Mouse (Mus musculus) liver, embryonic 14.5 days (tissue): ENCODE results near the gene Ccnt2. TPM values are rescaled to one million over a fixed set of nuclear protein-coding genes. Genes with fewer than 3 reads are reported as not detected.

Source experiments
- ATAC-seq: fragments of 200-750 bp; cut with Nextera tagmentation; 2 replicates; pipeline ENCODE4 v1.8.0; 2017; ENCODE audit warnings: moderate number of reproducible peaks, mild to moderate bottlenecking, moderate library complexity; ENCODE audit not compliant: insufficient read depth
- DNase-seq, 3 experiments: peaks; one replicate each; pipeline ENCODE4 v3.0.0-alpha.2; 2012 to 2013; ENCODE audit warnings: low read depth in 3 of 3, low spot score in 3 of 3
- H3K27ac ChIP-seq: fragments of 300-500 bp; sonication (generic); 2 replicates; pipeline ENCODE4 v1.5.1; 2014; ENCODE audit warnings: moderate library complexity, mild to moderate bottlenecking, control low read depth, inconsistent platforms
- H3K27me3 ChIP-seq: fragments of 300-500 bp; sonication (generic); 2 replicates; pipeline ENCODE4 v1.6.1; 2014; ENCODE audit warnings: mild to moderate bottlenecking, low read length, moderate library complexity; ENCODE audit not compliant: control insufficient read depth, insufficient read depth
- H3K36me3 ChIP-seq: fragments of 300-500 bp; sonication (generic); replicated peaks from 2 replicates; pipeline ENCODE4 v1.6.1; 2014; ENCODE audit warnings: low read depth; ENCODE audit not compliant: control insufficient read depth, insufficient read depth
- H3K4me1 ChIP-seq, 2 experiments: fragments of 200-500 bp in 1 of 2; fragments of 300-500 bp in 1 of 2; sonication (generic) in 1 of 2; replicated peaks; 2 replicates each; pipeline ENCODE4 v1.6.1; 2012 to 2014; ENCODE audit warnings: antibody characterized with exemption in 1 of 2, inconsistent platforms in 1 of 2, low read length in 1 of 2; ENCODE audit not compliant: control insufficient read depth in 2 of 2, insufficient read depth in 2 of 2
- H3K4me2 ChIP-seq: fragments of 300-500 bp; sonication (generic); 2 replicates; pipeline ENCODE4 v1.6.1; 2014; ENCODE audit warnings: low read depth, mild to moderate bottlenecking, control low read depth, moderate library complexity
- H3K4me3 ChIP-seq, 2 experiments: fragments of 200-500 bp in 1 of 2; fragments of 300-500 bp in 1 of 2; sonication (generic) in 1 of 2; 2 replicates each; pipeline ENCODE4 v1.5.1; 2012 to 2014; ENCODE audit warnings: low read depth in 2 of 2, low read length in 2 of 2, mild to moderate bottlenecking in 2 of 2, control low read depth in 1 of 2, inconsistent platforms in 1 of 2, moderate library complexity in 1 of 2; ENCODE audit not compliant: insufficient read depth in 1 of 2
- H3K9ac ChIP-seq: fragments of 300-500 bp; sonication (generic); replicated peaks from 2 replicates; pipeline ENCODE4 v1.6.1; 2014; ENCODE audit warnings: mild to moderate bottlenecking, control low read depth, moderate library complexity
- H3K9me3 ChIP-seq: fragments of 300-500 bp; sonication (generic); 2 replicates; pipeline ENCODE4 v1.6.1; 2016; ENCODE audit warnings: low read length, mixed read lengths; ENCODE audit not compliant: control insufficient read depth
- CTCF ChIP-seq: IDR thresholded peaks from 2 replicates; pipeline ENCODE4 v1.5.1; 2016; ENCODE audit warnings: antibody characterized with exemption, low read depth, control low read depth
- EP300 ChIP-seq: IDR thresholded peaks from 2 replicates; pipeline ENCODE4 v1.6.1; 2016; ENCODE audit warnings: antibody characterized with exemption, low read depth
- WGBS: fragments of 180-500 bp; shearing (Covaris S2); extraction: QIAGEN DNeasy Blood & Tissue Kit; methylation state at CpG from one replicate; pipeline ENCODE4 v1.1.7; 2014; ENCODE audit not compliant: insufficient replicate concordance; 5-methylcytosine and 5-hydroxymethylcytosine counted together
- polyA plus RNA-seq, 2 experiments: library from polyadenylated mRNA; depleted of rRNA in 1 of 2; stranded (reverse) in 1 of 2; unstranded in 1 of 2; fragments of >200 nt; fragmentation: Nextera tagmentation in 1 of 2; extraction: Ambion mirVana in 1 of 2; gene quantifications; 2 replicates each; pipeline versions ENCODE4 v1.2.1 to v1.2.3; 2012 to 2014

The Ccnt2 gene
- polyA plus RNA-seq, 2 experiments = 16.1 to 20.6 TPM

DNA sequence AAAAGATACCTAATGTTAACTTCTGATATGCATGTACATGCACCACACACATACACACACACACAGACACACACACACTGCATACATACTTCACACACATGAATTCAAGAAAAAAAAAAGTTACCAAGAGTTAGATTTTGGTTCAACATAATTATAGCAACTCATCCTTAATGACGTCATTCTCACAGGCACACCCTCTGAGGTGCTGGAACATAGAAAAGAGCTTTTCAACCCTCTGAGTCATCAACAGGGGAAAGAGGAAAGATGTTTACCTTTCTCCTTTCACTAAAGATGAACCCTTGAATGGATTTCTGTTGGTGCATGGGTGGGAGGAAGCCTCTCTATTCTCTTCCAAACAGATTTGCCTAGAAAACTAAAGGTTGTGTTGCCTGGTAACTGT is 64.6 kb downstream of the Ccnt2 start:
- Histone ChIP-seq H3K4me3 (no peak overlapping the region), H3K9me3 (no peaks in the 10 kb centered on the region), H3K27ac (no peak overlapping the region), H3K4me2 (no peak overlapping the region), H3K9ac (no peak overlapping the region), H3K36me3 (no peaks in the 10 kb centered on the region), H3K27me3 (no peaks in the 10 kb centered on the region), H3K4me1 (peaks cover 0 to 3% of the 10 kb centered on the region in 2 experiments; a peak in 1 of 4 replicates)
- TF ChIP-seq EP300 = no peak
- no peak for TF ChIP-seq CTCF
- DNase-seq (no peak), ATAC-seq (no peak)
- WGBS = 57% methylated on average over 1 of the region's 1 CpGs

DNA sequence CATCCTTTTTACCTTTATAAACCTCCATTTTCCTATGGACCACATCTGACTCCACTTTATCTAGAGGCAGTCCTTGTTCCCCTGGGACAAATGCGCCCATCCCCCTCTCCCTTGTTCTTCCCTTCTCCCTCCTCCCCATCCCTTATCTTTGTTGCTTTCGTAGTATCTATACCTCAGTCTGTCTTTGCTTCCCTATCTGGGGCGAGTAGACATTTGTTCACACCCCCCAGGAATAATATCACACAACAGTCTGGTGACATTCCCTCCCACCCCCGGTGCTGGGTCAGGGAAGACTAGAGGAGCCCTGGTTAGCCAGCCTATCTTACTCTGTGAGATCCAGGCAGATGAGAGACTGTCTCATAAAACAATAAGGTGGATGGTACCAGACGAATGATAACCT is 71.5 kb downstream of the Ccnt2 start:
- ATAC-seq (peak; percentile 62), DNase-seq (no peak)
- Histone ChIP-seq H3K4me2 (no peak overlapping the region), H3K9me3 (no peaks in the 10 kb centered on the region), H3K4me1 (peaks cover 0 to 4% of the 10 kb centered on the region in 2 experiments; a peak in 1 of 4 replicates), H3K36me3 (no peaks in the 10 kb centered on the region), H3K27ac (no peak overlapping the region), H3K27me3 (no peaks in the 10 kb centered on the region), H3K9ac (no peak overlapping the region), H3K4me3 (no peak overlapping the region)
- no peak for TF ChIP-seq CTCF
- TF ChIP-seq EP300 = peak; percentile 35; the same call in 1 of the 2 replicates
- 30% methylated on average over 5 of the region's 5 CpGs for WGBS

- DNase-seq = no peak
- TF ChIP-seq CTCF (no peak), EP300 (no peak)
- Histone ChIP-seq H3K4me3 (no peak overlapping the region), H3K9me3 (no peaks in the 10 kb centered on the region), H3K9ac (no peak overlapping the region), H3K27ac (no peak overlapping the region), H3K4me2 (no peak overlapping the region), H3K36me3 (no peaks in the 10 kb centered on the region), H3K4me1 (peaks cover 0 to 4% of the 10 kb centered on the region in 2 experiments; a peak in 1 of 4 replicates), H3K27me3 (no peaks in the 10 kb centered on the region)
- no peak for ATAC-seq
- WGBS = 27% methylated on average over 7 of the region's 7 CpGs
Observed at GRCm38 (mm10) chr1:127850075-127850610, 76.2 kb downstream of the Ccnt2 start.

- H3K27me3 ChIP-seq = no peaks in the 10 kb centered on the region
- no peaks in the 10 kb centered on the region for H3K4me1 ChIP-seq
- 75% methylated on average over 14 of the region's 14 CpGs for WGBS
- no peak within 1 kb of the TSS for H3K27ac ChIP-seq
- TF ChIP-seq CTCF (no peak), EP300 (no peak)
- H3K36me3 ChIP-seq = no peaks in the 10 kb centered on the region
- H3K4me3 ChIP-seq = no peak within 1 kb of the TSS
- DNase-seq = no peak
- no peak within 1 kb of the TSS for H3K4me2 ChIP-seq
- H3K9ac ChIP-seq = no peak within 1 kb of the TSS
- no peak for ATAC-seq
- no peaks in the 10 kb centered on the region for H3K9me3 ChIP-seq
Observed at GRCm38 (mm10) chr1:127854486-127855222, 80.7 kb downstream of the Ccnt2 start, which contains the start of gene Map3k19. TSS of gene Map3k19 (minus strand) at chr1:127855031.

Other genes with a start within 250 kb of the Ccnt2 start
- gene Tmem163, start 94.6 kb upstream of the Ccnt2 start, polyA plus RNA-seq (2012; rRNA removed) = 0.09 and 0.13 TPM in 2 replicates
- 0.27 and 0.51 TPM in 2 replicates for gene Tmem163, start 94.6 kb upstream of the Ccnt2 start, polyA plus RNA-seq (2014; fragmentation: Nextera tagmentation; extraction: Ambion mirVana)
- 2.7 and 4.5 TPM in 2 replicates for gene Acmsd, start 44.8 kb upstream of the Ccnt2 start, polyA plus RNA-seq (2012; rRNA removed)
- 7.1 and 7.9 TPM in 2 replicates for gene Acmsd, start 44.8 kb upstream of the Ccnt2 start, polyA plus RNA-seq (2014; fragmentation: Nextera tagmentation; extraction: Ambion mirVana)
- 0.02 TPM in 1 of 2 replicates, not detected in the other for gene Map3k19, start 80.9 kb downstream of the Ccnt2 start, polyA plus RNA-seq (2012; rRNA removed)
- not detected in 2 replicates for gene Map3k19, start 80.9 kb downstream of the Ccnt2 start, polyA plus RNA-seq (2014; fragmentation: Nextera tagmentation; extraction: Ambion mirVana)
- gene Rab3gap1, start 94.6 kb downstream of the Ccnt2 start, polyA plus RNA-seq (2012; rRNA removed) = 3.7 and 5.1 TPM in 2 replicates
- gene Rab3gap1, start 94.6 kb downstream of the Ccnt2 start, polyA plus RNA-seq (2014; fragmentation: Nextera tagmentation; extraction: Ambion mirVana) = 8.2 TPM in 2 replicates